Mouse (Mus musculus) CH12.LX (cell line): ENCODE data around the gene Zfp386. TPM values are rescaled to one million over a fixed set of nuclear protein-coding genes. Genes with fewer than 3 reads are reported as not detected.

Experiments used
- DNase-seq: peaks from one replicate; pipeline ENCODE4 v3.0.0-alpha.2; 2013; ENCODE audit errors: extremely low read depth
- H3K27ac ChIP-seq: 2 replicates; pipeline ENCODE4 v1.5.1; 2012; ENCODE audit warnings: low read depth, mild to moderate bottlenecking, control low read depth, moderate library complexity; ENCODE audit not compliant: insufficient read depth
- H3K27me3 ChIP-seq: replicated peaks from 2 replicates; pipeline ENCODE3; 2012; ENCODE audit warnings: inconsistent platforms
- H3K36me3 ChIP-seq, 2 experiments: replicated peaks in 1 of 2; 2 replicates each; pipeline versions ENCODE3 to v1.6.1; 2012; ENCODE audit warnings: inconsistent platforms in 1 of 2, low read length in 1 of 2, mild to moderate bottlenecking in 1 of 2, mixed read lengths in 1 of 2, moderate library complexity in 1 of 2; ENCODE audit not compliant: control insufficient read depth in 1 of 2, insufficient read depth in 1 of 2
- H3K4me1 ChIP-seq, 2 experiments: 2 replicates each; pipeline ENCODE4 v1.6.1; 2012; ENCODE audit warnings: inconsistent platforms in 1 of 2, moderate library complexity in 1 of 2; ENCODE audit not compliant: insufficient read depth in 2 of 2, control insufficient read depth in 1 of 2
- H3K4me2 ChIP-seq: 2 replicates; pipeline ENCODE4 v1.6.1; 2012; ENCODE audit warnings: low read depth, mild to moderate bottlenecking, control low read depth; ENCODE audit not compliant: poor library complexity, insufficient read depth, severe bottlenecking
- H3K4me3 ChIP-seq, 3 experiments: fragments of 150-350 bp in 1 of 3; sonication (generic) in 1 of 3; replicated peaks in 1 of 3; 2 replicates each; pipeline versions ENCODE3 to v1.5.1; 2011 to 2012; ENCODE audit warnings: low read depth in 2 of 3, low read length in 2 of 3, mild to moderate bottlenecking in 2 of 3, moderate library complexity in 2 of 3, control low read depth in 1 of 3, improper control_type of control experiment in 1 of 3, inconsistent platforms in 1 of 3, mixed read lengths in 1 of 3; ENCODE audit not compliant: poor library complexity in 1 of 3
- H3K79me2 ChIP-seq: replicated peaks from 2 replicates; pipeline ENCODE4 v1.6.1; 2012; ENCODE audit warnings: mild to moderate bottlenecking, moderate library complexity; ENCODE audit not compliant: control insufficient read depth, poor library complexity, insufficient read depth, severe bottlenecking; ENCODE audit errors: extremely low read depth
- H3K9ac ChIP-seq: 2 replicates; pipeline ENCODE4 v1.6.1; 2012; ENCODE audit warnings: low read depth, mild to moderate bottlenecking, control low read depth, moderate library complexity; ENCODE audit not compliant: insufficient read depth
- H3K9me3 ChIP-seq: replicated peaks from 2 replicates; pipeline ENCODE3; 2012; ENCODE audit warnings: low read length, inconsistent platforms, mixed read lengths
- BHLHE40 ChIP-seq: IDR thresholded peaks from 2 replicates; pipeline ENCODE4 v1.6.1; 2011; ENCODE audit warnings: mild to moderate bottlenecking, low read depth, low read length, improper control_type of control experiment
- CHD2 ChIP-seq: IDR thresholded peaks from 2 replicates; pipeline ENCODE4 v1.6.1; 2011; ENCODE audit warnings: low read length, improper control_type of control experiment
- ELF1 ChIP-seq: IDR thresholded peaks from 2 replicates; pipeline ENCODE4 v1.6.1; 2014; ENCODE audit warnings: low read depth, mild to moderate bottlenecking, inconsistent platforms, low read length, improper control_type of control experiment
- GABPA ChIP-seq: IDR thresholded peaks from 2 replicates; pipeline ENCODE4 v1.6.1; 2012; ENCODE audit warnings: low read depth, low read length, improper control_type of control experiment, inconsistent platforms; ENCODE audit not compliant: insufficient replicate concordance
- HCFC1 ChIP-seq: IDR thresholded peaks from 2 replicates; pipeline ENCODE4 v1.6.1; 2012; ENCODE audit warnings: low read depth, mild to moderate bottlenecking, inconsistent platforms, low read length, improper control_type of control experiment
- JUND ChIP-seq: conservative IDR thresholded peaks from 2 replicates; pipeline ENCODE4 v1.6.1; 2011; ENCODE audit warnings: low read depth, low read length, improper control_type of control experiment
- MAX ChIP-seq: IDR thresholded peaks from 2 replicates; pipeline ENCODE4 v1.6.1; 2011; ENCODE audit warnings: low read length, improper control_type of control experiment
- NELFE ChIP-seq: IDR thresholded peaks from 2 replicates; pipeline ENCODE4 v1.6.1; 2011; ENCODE audit warnings: low read depth, low read length, improper control_type of control experiment
- NRF1 ChIP-seq: IDR thresholded peaks from 2 replicates; pipeline ENCODE4 v1.6.1; 2014; ENCODE audit warnings: low read depth, mild to moderate bottlenecking, inconsistent platforms, low read length, improper control_type of control experiment, moderate library complexity
- POLR2AphosphoS2 ChIP-seq: IDR thresholded peaks from 2 replicates; pipeline ENCODE4 v1.6.1; 2011; ENCODE audit warnings: low read depth, low read length, improper control_type of control experiment
- RAD21 ChIP-seq: IDR thresholded peaks from 2 replicates; pipeline ENCODE4 v1.6.1; 2011; ENCODE audit warnings: low read depth, mild to moderate bottlenecking, low read length, improper control_type of control experiment, moderate library complexity
- SIN3A ChIP-seq: IDR thresholded peaks from 2 replicates; pipeline ENCODE4 v1.6.1; 2012; ENCODE audit warnings: low read length, improper control_type of control experiment, inconsistent platforms
- TBP ChIP-seq: conservative IDR thresholded peaks from 2 replicates; pipeline ENCODE4 v1.6.1; 2011; ENCODE audit warnings: low read depth, low read length, improper control_type of control experiment
- TCF12 ChIP-seq: IDR thresholded peaks from 2 replicates; pipeline ENCODE4 v1.6.1; 2014; ENCODE audit warnings: low read depth, mild to moderate bottlenecking, inconsistent platforms, low read length, improper control_type of control experiment
- UBTF ChIP-seq: IDR thresholded peaks from 2 replicates; pipeline ENCODE4 v1.6.1; 2012; ENCODE audit warnings: low read depth, mild to moderate bottlenecking, inconsistent platforms, low read length, improper control_type of control experiment, moderate library complexity
- ZC3H11A ChIP-seq: IDR thresholded peaks from 2 replicates; pipeline ENCODE4 v1.6.1; 2012; ENCODE audit warnings: low read depth, mild to moderate bottlenecking, inconsistent platforms, low read length, improper control_type of control experiment
- ZKSCAN1 ChIP-seq: IDR thresholded peaks from 2 replicates; pipeline ENCODE4 v1.6.1; 2012; ENCODE audit warnings: low read depth, inconsistent platforms, low read length, improper control_type of control experiment, borderline replicate concordance
- ZMIZ1 ChIP-seq: IDR thresholded peaks from 2 replicates; pipeline ENCODE4 v1.6.1; 2012; ENCODE audit warnings: low read depth, mild to moderate bottlenecking, inconsistent platforms, low read length, improper control_type of control experiment
- ZNF384 ChIP-seq: IDR thresholded peaks from 2 replicates; pipeline ENCODE4 v1.6.1; 2012; ENCODE audit warnings: low read depth, low read length, improper control_type of control experiment, inconsistent platforms
- dilution Hi-C: fragments of 300-500 bp; cut with MboI; formaldehyde crosslinking; loops from 2 replicates; pipeline ENCODE4 v1.14.3; 2020; ENCODE audit warnings: low sequenced_read_pairs; ENCODE audit not compliant: extremely low pct_unique_long_range_greater_than_20kb, extremely low pct_ligation_motif_present
- in situ Hi-C: fragments of 300-500 bp; cut with MboI; formaldehyde crosslinking; loops from 3 replicates; pipeline ENCODE4 v1.14.3; 2019; ENCODE audit warnings: low sequenced_read_pairs, low pct_ligation_motif_present, low pct_unique_long_range_greater_than_20kb, mixed read lengths
- polyA plus RNA-seq: library from polyadenylated mRNA; unstranded; fragments of >175 nt; gene quantifications from 2 replicates; pipeline ENCODE4 v1.2.1, GENCODE M21; 2012; ENCODE audit warnings: low read depth; ENCODE audit not compliant: insufficient read length
- total RNA-seq, 2 experiments: library from RNA; depleted of rRNA; stranded (reverse); fragments of 300-350 nt in 1 of 2; fragments of >200 nt in 1 of 2; gene quantifications; 2 replicates each; pipeline ENCODE4 v1.2.3; 2012 to 2014

Zfp386 gene
- total and polyA plus RNA-seq, 3 experiments = 13.9 to 41.7 (median 23.4) TPM

DNA sequence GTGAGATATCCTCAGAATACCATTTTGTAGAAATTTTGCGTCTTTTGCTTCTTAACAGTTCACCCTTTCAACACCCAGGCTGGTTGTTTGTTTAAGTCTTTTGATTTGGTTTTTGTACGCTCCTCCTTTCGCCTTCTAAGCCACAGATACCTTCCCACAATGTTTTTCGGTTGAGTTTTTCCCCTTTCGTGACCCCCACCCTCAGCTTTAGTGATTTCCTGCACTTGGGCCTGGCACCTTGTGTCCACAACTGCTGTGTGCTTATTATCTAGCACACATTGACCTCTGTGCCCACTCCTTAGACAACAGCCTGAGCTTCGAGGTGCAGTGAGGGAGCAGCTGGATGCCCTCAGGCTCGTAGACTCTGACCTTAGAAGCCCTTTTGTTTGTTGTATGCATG is 1.2 kb downstream of the Zfp386 start:
- peak overlapping the region; percentile 78 to 92 (median 88) for H3K4me3 ChIP-seq
- DNase-seq = no peak
- in situ Hi-C loops = no loop called here

DNA sequence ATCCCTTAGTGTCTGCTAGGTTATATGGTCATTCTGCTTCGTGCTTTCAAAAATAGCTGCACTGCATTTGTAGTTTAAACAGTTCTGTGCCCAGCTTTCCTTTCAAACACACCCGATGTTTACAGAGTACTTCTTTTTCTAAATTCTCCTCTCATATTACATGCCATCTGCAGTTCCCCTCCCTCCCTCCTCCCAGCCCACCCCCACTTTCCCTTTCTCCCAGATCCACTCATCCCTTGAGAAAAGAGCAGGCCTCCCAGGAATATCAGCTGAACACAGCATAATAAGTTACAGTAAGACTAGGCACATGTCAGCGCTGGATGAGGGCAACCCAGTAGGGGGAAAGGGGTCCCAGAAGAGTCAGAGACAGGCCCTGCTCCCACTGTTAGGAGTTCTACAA is 1.7 kb downstream of the Zfp386 start:
- Histone ChIP-seq H3K79me2 (peaks cover 18% of the 10 kb centered on the region), H3K4me2 (peak overlapping the region; percentile 86), H3K27ac (no peak overlapping the region), H3K9me3 (no peaks in the 10 kb centered on the region), H3K4me1 (peaks cover 3 to 39% of the 10 kb centered on the region in 2 experiments; a peak in 3 of 4 replicates), H3K9ac (peak overlapping the region; percentile 93; the same call in 1 of the 2 replicates), H3K36me3 (peaks cover 3 to 21% of the 10 kb centered on the region in 2 experiments), H3K4me3 (no peak overlapping the region), H3K27me3 (peaks cover 4% of the 10 kb centered on the region)
- in situ Hi-C loops (no loop called here), dilution Hi-C loops (no loop called here)
- no peak for DNase-seq
- TF ChIP-seq TBP = no peak
- TF ChIP-seq SIN3A = 0 out of 2 replicates have a peak, but pooled peaks have one; percentile 12

More for the DNA sequence above, 1.2 kb downstream of the Zfp386 start:
- Histone ChIP-seq H3K4me1 (peaks cover 3 to 34% of the 10 kb centered on the region in 2 experiments; a peak in 3 of 4 replicates), H3K9me3 (no peaks in the 10 kb centered on the region), H3K27ac (no peak overlapping the region), H3K4me2 (peak overlapping the region; percentile 86), H3K36me3 (peaks cover 2 to 19% of the 10 kb centered on the region in 2 experiments), H3K9ac (peak overlapping the region; percentile 93; the same call in 1 of the 2 replicates), H3K27me3 (peaks cover 4% of the 10 kb centered on the region), H3K79me2 (peaks cover 18% of the 10 kb centered on the region)
- TF ChIP-seq UBTF (no peak), GABPA (no peak), TCF12 (no peak), ELF1 (no peak), JUND (no peak), HCFC1 (no peak), CHD2 (no peak), TBP (no peak), ZC3H11A (no peak), ZNF384 (no peak), BHLHE40 (no peak), POLR2AphosphoS2 (no peak), NELFE (no peak), ZKSCAN1 (no peak), MAX (no peak), RAD21 (no peak), ZMIZ1 (no peak), NRF1 (no peak)
- dilution Hi-C loops = no loop called here
